Mouse (Mus musculus): ENCODE results near the gene Serpinb6a.

The Serpinb6a gene

DNA sequence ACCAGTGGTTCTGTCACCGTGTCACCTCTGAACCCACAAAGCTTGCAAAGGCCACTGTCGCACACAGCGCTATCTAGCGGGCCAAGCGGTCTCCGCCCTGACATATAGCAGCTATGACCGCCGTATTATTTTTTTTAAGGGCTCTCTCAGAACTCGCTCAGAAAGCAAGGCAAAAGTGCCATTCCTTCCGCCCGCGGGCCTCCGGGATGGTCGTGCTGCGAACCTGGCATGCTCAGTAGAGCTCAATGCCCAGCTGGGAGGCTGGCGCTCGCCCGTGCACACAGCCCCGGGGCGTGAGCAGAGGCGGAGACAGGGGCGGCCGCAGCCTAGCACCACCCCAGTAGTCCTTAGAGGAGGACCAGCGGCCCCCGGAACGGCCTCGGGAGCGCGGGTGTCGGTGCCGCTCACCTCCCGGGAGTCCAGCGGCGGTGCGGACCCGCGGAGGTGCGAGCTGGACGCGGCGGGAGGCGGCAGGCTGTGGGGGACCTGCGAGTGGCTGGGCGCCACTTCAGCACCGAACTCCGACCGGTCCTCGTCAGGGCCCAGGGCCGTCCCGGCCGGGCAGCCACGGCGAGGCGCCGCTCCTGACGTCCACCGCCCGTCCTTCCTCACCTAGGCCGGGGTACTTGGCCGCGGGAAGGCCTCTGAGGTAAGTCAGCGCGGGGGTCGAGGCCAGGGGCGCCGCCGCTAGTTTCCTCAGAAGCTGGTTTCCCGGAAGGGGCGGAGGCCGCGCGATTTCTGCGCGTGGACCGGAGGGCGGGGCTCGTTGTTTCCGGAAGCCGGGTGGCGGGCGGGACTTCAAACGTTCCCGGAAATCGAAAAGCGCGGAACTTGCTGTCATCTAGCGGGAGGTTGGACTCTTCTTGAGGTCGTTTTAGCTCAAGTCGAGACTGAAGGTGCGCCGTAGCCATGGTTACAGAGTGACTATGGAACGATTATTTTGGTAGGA lies at the start of gene Serpinb6a, which contains the start of gene Ripk1:
Gene Serpinb6a, minus strand, starts transcription at position 737 of the 949 bp plus-strand sequence.
Gene Ripk1, plus strand, starts transcription at position 306 of the 949 bp plus-strand sequence.
- in situ Hi-C loops (cut with MboI; ENCODE audit: low pct_unique_long_range_greater_than_20kb in 1 of 2, low sequenced_read_pairs in 2 of 2, unreplicated experiment in 1 of 2): loop anchor here (5.0 to 10.0 kb wide), 2 partner anchors 40 to 48 kb away; partner anchors contain the start of gene Nqo2 (in 1 of the 2)

DNA sequence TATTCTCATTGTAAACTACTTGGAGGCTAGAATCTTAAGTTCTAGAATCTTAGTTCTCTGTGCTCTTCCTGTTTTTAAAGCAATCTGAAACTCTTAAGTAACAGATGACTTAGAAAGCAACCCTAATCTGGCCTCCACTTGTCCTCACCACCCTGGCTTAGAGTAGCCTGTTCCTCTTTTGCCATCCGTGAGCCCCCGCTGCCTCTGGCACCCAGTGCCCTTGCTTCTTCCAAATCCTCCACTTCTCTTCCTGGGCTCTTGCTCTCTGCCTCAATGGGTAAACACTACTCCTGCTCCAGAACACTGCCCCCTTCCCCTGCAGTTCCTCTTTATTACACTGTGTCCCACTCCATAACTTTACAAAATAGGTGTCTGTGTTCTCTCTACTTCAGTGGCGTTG lies 49.1 kb upstream of the Serpinb6a start:
- in situ Hi-C loops (cut with MboI; ENCODE audit: low pct_unique_long_range_greater_than_20kb in 1 of 2, low sequenced_read_pairs in 2 of 2, unreplicated experiment in 1 of 2): no loop called here

DNA sequence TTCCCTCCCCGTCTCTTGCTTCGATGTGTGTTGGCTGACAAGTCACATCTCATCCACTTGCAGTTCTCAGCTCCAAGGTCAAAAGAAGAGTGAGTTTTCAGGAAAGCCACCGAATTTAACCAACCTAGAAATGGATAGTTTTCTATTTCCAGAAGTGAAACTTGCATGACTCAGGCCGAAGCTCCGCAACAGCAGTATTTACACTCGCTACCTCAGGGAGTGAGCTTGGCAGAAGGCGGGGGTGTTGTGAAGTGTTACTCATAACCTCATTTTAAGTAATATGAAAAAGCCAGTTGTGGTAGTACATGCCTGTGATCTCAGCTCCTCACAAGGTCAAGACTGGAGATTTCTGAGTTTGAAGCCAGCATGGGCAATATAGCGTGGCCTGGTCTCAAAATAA lies 47.9 kb upstream of the Serpinb6a start:
- in situ Hi-C loops (cut with MboI; ENCODE audit: low pct_unique_long_range_greater_than_20kb in 1 of 2, low sequenced_read_pairs in 2 of 2, unreplicated experiment in 1 of 2): no loop called here

GRCm38 (mm10) chr13:34047526-34047925 lies 44.9 kb upstream of the Serpinb6a start:
- in situ Hi-C loops (cut with MboI; ENCODE audit: low pct_unique_long_range_greater_than_20kb in 1 of 2, low sequenced_read_pairs in 2 of 2, unreplicated experiment in 1 of 2): loop anchor here (5.0 to 25.0 kb wide), 3 partner anchors 107 to 590 kb away; no protein-coding TSS in a partner anchor

DNA sequence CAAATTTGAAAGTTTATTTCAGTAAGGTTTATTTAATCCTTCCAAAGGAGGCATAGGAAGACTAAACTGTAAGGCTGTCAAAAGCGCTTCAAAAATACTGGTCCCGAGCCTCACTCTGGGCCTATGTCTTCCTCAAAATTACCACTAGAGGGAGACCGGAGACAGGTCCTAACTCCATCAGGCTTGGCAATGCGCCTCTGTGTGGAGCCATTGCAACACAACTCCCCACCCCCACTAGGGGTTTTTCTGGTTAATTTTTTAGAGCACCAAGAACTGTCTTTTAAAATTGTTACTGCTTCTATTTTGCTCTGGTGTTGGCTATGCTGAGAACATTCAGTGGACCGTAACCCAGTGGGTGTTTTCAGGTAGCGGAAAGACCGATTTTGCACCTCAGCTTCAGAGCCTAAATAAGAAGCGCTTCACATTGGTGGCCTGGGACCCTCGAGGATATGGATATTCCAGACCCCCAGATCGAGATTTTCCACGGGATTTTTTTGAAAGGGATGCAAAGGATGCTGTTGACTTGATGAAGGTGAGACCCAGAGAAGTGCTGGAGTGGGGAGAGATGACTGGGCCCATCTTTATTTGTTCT lies 43.9 kb upstream of the Serpinb6a start:
- in situ Hi-C loops (cut with MboI; ENCODE audit: low pct_unique_long_range_greater_than_20kb in 1 of 2, low sequenced_read_pairs in 2 of 2, unreplicated experiment in 1 of 2): loop anchor here (5.0 to 25.0 kb wide), 3 partner anchors 108 to 591 kb away; no protein-coding TSS in a partner anchor

DNA sequence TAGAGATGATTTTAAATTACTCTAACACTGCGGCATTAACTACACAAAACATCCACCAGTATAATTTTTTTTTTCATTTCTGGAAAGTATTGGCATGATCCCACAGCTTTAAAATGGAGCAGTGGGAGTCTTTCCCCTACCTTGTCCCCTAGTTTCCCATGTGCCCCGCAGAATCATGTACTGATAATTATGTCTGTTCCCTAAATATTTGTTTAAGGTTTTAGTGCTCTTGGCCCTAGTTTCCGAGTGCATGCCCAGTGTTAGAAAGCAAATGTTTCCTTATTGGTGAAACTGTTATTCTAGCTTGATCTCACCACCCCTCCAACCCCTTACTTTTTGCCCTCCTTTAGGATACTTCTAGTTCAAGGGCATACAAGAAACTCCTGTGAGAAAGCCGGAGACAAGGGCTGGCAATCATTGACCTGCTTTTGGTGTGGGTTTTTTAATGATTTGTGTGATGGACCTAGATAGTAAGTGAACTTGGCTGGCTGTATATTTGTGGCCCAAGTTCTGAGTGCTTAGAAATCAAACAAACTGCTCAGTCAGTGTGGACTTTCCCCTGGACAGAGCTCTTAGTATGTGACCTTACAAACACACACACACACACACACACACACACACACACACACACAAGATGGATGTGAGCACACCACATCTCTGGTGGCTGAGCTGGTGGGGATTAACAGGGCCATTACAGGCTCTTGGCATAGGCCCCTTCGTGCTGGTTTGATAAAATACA lies 43.1 kb upstream of the Serpinb6a start:
- in situ Hi-C loops (cut with MboI; ENCODE audit: low pct_unique_long_range_greater_than_20kb in 1 of 2, low sequenced_read_pairs in 2 of 2, unreplicated experiment in 1 of 2): loop anchor here (5.0 to 25.0 kb wide), 3 partner anchors 109 to 592 kb away; no protein-coding TSS in a partner anchor

DNA sequence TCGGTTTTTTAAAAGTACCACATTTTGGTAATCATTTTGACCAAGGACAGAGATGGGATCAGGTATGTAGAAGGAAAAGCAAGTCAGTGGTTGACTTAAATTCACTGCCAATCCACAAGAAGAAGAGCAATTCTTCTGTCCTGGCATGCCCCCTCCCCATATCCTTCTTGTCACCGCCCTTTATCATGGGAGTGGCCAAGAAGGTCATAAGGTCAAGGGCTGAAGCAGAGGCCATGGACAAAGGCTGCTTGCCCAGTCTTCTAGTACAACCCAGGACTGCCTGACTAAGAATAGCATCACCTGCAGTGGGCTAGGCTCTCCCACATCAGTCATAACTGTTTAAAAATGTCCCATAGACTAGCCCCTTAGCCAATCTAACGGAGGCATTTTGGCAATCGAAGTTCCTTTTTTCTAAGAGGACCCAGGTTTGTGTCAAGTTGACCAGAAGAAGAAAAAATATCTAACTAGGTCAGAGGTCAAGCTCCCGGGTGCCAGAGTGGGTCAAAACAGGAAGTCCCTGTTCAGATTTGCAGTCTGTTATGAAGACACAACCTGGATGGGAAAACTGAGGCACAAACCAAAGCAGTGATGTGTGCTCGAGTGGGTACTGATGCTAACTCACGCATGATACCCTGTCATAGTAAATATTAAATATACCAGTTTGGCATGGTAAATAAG lies 41.3 kb upstream of the Serpinb6a start:
- in situ Hi-C loops (cut with MboI; ENCODE audit: low pct_unique_long_range_greater_than_20kb in 1 of 2, low sequenced_read_pairs in 2 of 2, unreplicated experiment in 1 of 2): loop anchor here (10.0 to 25.0 kb wide), 2 partner anchors 111 to 593 kb away; no protein-coding TSS in a partner anchor

DNA sequence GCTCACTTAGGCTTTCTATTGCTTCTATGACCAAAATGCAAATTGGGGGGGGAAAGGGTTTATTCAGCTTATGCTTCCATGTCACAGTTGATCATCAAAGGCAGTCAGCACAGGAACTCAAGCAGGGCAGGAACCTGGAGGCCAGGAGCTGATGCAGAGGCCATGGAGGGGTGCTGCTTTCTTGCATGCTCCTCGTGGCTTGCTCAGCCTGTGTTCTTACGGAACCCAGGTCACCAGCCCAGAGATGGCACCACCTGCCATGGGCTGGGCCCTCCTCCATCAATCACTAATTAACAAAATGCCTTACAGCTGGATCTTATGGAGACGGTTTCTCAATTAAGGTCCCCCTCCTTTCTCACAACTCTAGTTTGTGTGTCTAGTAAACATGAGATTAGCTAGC lies 37.5 kb upstream of the Serpinb6a start:
- in situ Hi-C loops (cut with MboI; ENCODE audit: low pct_unique_long_range_greater_than_20kb in 1 of 2, low sequenced_read_pairs in 2 of 2, unreplicated experiment in 1 of 2): loop anchor here (10.0 to 25.0 kb wide), 2 partner anchors 115 to 597 kb away; no protein-coding TSS in a partner anchor

DNA sequence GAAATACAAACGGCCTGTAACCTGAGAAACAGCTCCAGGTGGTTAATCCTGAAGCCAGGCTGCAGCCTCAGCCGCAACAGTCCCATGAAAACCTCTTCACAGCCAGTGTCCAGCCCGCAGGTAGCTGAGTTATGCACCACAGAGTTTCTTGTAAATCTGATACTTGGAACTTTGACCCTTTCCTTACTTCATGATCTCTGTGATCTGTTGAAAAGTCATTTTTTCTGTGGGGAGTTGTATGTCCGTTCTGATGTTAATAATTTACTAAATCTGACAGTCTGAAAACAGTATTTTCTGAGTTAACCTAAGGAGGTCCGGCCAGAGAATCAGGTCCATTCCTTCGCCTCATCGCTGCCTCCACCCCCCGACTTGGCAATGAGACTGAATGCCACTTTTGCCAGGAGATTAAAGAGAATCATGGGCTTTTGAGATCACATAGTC lies 36.3 kb upstream of the Serpinb6a start:
- in situ Hi-C loops (cut with MboI; ENCODE audit: low pct_unique_long_range_greater_than_20kb in 1 of 2, low sequenced_read_pairs in 2 of 2, unreplicated experiment in 1 of 2): loop anchor here (25.0 kb wide), 1 partner anchor 598 kb away; no protein-coding TSS in a partner anchor

DNA sequence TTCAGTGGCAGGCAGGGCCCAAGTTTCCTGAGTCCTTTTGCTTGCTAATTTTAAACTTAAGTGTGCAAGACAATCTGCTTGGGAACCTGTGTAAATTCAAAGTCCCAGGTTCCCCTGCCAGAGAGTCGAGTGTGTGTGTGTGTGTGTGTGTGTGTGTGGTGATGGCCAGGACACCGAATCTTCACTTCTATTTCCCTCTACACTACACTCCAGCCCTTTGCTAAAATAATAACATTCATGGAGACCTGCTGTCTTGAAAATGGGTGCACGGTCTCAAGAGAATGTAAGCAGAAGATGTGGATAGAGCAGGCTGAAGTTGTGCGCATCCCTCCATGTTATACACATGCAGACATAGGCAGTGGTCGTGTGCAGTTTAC lies 35.5 kb upstream of the Serpinb6a start:
- in situ Hi-C loops (cut with MboI; ENCODE audit: low pct_unique_long_range_greater_than_20kb in 1 of 2, low sequenced_read_pairs in 2 of 2, unreplicated experiment in 1 of 2): loop anchor here (25.0 kb wide), 1 partner anchor 599 kb away; no protein-coding TSS in a partner anchor

DNA sequence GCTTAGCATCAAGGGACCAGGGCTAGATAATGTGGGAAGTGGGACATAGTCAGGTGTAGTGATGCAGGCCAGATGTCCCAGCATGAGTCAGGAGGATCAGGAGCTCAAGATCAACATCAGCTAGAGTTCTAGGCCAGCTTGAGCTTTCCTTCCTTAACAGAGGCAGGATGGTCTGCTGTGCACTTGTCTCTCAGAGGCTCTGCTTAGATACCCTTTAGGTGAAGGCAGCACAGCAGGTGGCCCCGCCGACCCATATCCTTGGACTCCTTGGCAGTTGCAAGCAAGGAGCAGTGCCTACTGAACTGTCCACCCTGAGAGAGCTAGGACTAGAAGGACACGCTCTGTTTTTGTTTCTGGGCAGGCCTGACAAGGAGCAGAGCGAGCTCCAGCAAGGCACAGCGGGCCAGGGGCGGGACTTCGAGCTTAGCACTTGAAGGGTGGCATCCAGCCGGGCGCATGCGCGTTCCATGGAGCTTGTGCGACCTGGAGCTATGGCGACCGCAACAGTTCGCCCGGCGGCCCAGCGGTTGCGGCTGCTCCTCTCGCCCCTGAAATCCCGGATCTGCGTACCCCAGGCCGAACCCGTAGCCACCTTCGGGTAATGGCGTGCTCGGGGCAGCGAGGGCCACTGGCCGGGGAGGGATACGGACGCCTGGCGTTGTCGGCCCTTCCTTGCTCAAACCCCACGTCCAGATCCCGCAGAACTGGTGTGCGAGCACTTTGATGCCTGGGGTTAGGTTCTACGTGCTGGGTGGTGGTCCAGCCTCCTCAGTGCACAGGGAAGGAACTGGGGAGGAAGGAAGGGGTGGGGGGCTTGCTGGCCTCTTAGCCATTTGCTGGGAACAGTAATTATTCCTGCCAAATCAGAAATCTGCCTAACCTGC lies 34.8 kb upstream of the Serpinb6a start, which contains the start of gene Bphl:
Gene Bphl, plus strand, starts transcription at position 426 of the 884 bp plus-strand sequence.
- in situ Hi-C loops (cut with MboI; ENCODE audit: low pct_unique_long_range_greater_than_20kb in 1 of 2, low sequenced_read_pairs in 2 of 2, unreplicated experiment in 1 of 2): loop anchor here (25.0 kb wide), 1 partner anchor 600 kb away; no protein-coding TSS in a partner anchor

GRCm38 (mm10) chr13:34036726-34037125 lies 34.1 kb upstream of the Serpinb6a start:
- in situ Hi-C loops (cut with MboI; ENCODE audit: low pct_unique_long_range_greater_than_20kb in 1 of 2, low sequenced_read_pairs in 2 of 2, unreplicated experiment in 1 of 2): loop anchor here (25.0 kb wide), 1 partner anchor 601 kb away; no protein-coding TSS in a partner anchor

- in situ Hi-C loops (cut with MboI; ENCODE audit: low pct_unique_long_range_greater_than_20kb in 1 of 2, low sequenced_read_pairs in 2 of 2, unreplicated experiment in 1 of 2): loop anchor here (25.0 kb wide), 1 partner anchor 602 kb away; no protein-coding TSS in a partner anchor
These were observed 32.8 kb upstream of the Serpinb6a start for GRCm38 (mm10) chr13:34035424-34035823.

DNA sequence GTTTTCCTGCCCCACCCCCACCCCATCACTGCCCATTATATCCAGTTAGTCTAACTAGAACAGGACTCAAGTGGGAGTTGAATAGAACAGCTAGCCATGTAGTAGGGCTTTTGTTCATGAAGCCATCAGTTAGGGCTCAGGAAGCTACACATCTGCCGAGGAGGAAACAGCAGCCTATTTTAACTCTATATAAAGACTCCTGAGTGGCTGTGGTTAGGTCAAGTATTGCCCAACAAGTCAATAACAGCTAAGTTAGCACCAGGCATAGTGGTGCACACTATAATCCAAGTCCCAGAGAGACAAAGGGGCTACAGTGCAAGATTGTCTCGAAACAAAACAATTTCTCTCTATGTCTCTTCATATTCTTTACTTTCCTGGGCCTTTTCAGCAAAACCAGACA lies 29.4 kb upstream of the Serpinb6a start:
- in situ Hi-C loops (cut with MboI; ENCODE audit: low pct_unique_long_range_greater_than_20kb in 1 of 2, low sequenced_read_pairs in 2 of 2, unreplicated experiment in 1 of 2): loop anchor here (25.0 kb wide), 1 partner anchor 605 kb away; no protein-coding TSS in a partner anchor

DNA sequence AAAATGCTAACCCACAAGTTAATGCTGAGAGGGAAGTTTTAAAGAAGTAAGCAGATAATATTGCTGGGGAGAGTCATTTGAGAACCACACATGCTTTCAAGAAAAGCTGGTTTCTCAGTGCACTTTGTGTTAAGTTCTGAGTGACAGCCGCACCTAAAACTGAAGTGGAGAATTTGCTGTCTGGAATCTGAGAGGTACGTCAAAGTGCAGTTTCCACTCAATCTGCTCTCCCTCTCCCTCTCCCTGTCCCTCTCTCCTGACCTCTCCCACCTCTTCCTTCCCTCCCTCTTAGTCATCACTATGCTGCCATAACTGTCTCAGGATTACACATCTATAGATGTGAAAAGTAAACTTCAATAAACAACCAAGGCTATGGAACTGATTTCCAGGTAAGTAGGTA lies 19.4 kb upstream of the Serpinb6a start:
- in situ Hi-C loops (cut with MboI; ENCODE audit: low pct_unique_long_range_greater_than_20kb in 1 of 2, low sequenced_read_pairs in 2 of 2, unreplicated experiment in 1 of 2): no loop called here

DNA sequence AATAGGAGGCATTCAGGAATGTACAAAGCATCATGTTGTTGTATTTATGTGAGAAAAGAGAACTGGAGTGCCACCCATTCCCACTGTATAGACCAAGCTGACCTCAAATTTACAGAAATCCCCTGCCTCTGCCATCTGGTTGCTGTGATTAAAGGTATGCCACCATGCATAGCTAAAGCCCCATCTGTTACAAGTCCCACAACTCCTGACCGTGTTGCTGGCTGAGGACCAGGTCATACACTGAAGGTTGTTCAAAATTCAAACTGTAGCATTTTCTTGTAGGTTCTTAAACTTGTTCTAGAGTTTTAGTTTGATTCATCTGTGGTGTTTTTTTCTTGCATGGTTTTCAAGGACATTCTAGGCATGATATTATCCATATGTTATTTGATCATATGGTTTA lies 15.9 kb upstream of the Serpinb6a start:
- in situ Hi-C loops (cut with MboI; ENCODE audit: low pct_unique_long_range_greater_than_20kb in 1 of 2, low sequenced_read_pairs in 2 of 2, unreplicated experiment in 1 of 2): no loop called here
